Mouse (Mus musculus) CD4-positive, CD25-positive, alpha-beta regulatory T cell, adult 2 months (primary cell): ENCODE data around the gene Spag17.
A peak's percentile ranks its signal among the peaks of the same experiment; 100 is the strongest.

Source experiments
- DNase-seq: peaks from one replicate; pipeline ENCODE4 v3.0.0-alpha.2; 2012; ENCODE audit warnings: low read depth, low spot score

Gene Spag17

DNA sequence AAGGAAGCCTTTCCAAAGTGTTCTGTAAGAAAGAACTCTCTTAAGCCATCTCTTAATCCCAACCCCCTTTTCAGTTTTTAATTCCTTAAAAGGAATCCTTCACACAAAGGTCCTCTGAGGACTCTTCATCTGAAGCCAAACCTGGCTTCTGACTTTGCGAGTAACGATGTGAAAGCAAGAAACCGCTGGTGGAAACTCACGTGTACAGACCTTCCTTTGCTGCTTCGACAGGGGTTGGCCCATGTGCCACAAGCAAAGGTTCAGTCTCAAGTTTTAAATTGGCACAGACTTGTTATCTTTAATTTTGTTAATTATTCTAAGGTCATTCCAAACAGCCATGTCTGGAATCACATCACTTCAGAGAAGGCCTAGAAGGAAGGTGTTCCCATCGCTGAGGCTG is 79.1 kb downstream of the Spag17 start:
- DNase-seq: no peak

DNA sequence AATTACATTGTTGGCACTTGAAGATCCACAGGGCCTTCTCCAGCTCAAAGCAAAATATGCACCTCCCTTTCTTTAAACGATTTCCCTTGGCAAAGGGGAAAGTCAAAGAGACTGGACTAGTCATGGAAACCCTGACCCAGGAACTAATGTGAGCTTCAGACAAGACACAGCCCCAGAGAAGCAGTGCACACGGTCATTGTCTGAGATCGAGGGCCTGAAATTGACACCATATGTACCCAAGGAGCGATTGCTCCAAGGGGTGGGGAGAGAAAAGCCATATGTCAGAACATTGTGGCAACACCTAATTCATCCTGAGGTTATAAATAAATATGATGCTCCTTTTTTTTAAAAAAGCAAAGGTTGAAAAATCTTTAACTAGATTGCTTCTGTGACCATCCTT is 80.7 kb downstream of the Spag17 start:
- DNase-seq: no peak

DNA sequence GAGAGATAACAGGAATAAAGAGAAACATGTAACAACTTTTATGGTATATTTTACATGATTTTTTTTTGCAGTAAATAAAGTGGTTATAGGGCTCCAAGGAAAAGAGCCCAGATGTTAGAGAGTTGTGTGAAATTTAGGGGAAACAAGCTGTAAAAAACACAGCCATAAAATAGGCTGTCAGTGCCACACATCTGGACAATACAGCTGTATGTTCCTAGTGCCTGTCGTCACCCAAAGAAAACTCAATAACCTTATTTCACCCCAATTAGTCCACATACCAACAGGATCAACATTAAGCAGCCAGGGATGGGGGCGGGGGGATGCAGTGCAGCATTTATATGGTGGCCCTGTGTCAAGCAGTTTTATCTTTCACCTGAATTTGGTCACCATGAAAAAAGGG is 81.1 kb downstream of the Spag17 start:
- DNase-seq: no peak

DNA sequence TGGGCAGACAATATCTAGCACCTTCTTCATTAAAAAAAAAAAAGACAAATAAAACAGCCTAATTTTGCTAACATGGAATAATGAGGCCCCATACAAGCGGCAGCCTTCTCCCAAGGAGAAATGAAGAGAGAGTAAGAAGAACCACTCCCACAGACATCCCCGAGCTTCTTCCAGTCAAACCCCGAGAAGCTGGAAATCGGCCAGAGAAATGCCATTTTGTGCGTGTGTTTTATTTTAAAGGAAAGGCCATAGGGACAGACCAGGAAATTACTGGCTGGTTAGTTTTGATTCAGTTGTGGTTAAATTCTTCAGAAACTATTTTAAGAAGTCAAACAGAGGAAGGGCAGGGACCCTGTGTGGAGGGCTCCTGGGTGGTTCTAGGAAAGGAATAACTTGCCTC is 85.6 kb downstream of the Spag17 start:
- DNase-seq: no peak

DNA sequence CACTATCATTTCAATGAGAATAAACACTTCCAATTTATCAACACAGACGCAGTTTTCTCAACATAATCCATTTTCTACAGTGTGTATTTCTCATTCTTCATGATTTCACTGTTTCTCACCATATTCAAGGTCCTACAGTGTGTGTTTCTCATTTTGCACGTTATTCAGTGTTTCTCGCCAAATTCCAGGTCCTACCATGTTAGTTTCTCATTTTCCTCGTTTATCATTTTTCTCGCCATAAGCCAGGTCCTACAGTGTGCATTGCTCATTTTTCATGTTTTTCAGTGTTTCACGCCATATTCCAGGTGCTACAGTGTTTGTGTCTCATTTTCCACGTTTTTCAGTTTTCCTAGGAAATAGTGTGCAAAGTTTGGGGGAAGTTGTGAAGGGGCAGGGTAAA is 95.8 kb downstream of the Spag17 start:
- DNase-seq: peak; percentile 7

DNA sequence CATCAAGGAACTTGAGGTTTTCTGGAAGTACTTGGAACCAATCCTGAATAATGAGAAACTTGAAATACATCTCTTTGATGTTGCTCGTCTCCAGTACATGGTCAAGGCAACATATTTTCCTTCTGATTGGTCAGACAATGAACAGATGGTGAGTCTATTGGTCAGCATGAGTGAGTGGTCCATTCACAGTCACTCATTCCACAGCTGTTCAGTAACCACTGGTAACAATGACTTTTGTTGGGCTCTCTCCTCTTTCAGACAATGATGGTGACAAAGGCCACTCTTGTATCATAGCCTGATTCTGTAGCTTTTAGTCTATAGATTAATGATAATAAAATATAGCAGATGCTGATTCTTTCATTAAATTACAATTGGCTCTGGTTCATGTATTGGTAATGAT is 119.5 kb downstream of the Spag17 start:
- DNase-seq: no peak

DNA sequence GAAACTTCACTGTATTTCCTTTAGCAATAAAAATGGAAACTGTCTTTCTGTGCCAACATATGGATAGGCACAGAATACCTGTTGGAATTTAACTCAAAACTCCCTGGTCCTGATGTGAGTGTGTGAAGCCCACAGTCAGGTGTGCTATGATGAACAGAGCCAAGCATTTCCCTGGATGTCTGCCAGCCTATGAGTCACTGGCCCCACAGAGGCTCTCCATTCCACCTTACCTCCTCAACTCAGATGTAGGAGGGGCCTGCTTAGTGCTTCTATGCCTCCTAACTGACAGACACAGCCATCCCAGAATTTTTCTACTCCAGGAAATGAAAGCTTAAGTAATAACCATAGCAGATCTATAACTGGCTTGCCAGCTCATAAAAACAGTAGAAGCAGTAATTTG is 124.6 kb downstream of the Spag17 start:
- no peak for DNase-seq

DNA sequence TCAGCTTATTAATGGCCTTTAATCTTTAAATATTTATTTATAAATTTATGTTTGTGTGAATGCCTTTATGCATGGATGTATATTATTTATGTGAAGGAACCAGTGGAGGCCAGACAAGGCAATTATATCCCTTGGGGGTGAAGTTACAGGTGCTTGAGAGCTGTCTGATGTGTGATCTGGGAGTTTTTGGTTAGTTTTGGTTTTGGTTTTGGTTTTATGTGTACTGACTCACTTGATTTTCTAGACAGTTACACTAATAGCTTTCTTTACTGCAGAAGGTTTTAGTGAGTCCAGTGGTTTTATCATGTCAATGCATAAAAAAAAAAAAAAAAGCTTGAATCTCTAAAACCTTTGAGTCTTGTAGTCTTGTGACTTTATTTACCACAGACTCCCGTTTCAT is 128.9 kb downstream of the Spag17 start:
- no peak for DNase-seq

DNA sequence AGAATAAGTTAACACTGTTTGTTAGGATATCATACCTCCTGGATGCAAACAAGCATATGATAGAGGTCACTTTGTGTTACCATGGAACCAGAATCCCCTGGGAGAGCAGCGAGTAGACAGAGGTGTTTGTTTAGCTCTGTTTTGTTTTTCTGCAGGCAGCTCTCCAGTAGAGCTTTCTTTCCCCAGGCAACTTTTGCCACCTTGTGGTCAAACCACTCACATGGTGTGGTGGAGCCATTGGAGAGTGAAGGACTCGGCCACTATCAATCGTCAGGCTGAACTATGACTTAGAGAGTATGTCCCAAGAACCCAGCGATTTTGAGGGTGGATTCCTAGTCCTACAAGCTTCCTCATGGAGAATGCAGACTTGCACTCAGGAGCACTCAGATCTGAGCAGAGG is 146.1 kb downstream of the Spag17 start:
- no peak for DNase-seq

DNA sequence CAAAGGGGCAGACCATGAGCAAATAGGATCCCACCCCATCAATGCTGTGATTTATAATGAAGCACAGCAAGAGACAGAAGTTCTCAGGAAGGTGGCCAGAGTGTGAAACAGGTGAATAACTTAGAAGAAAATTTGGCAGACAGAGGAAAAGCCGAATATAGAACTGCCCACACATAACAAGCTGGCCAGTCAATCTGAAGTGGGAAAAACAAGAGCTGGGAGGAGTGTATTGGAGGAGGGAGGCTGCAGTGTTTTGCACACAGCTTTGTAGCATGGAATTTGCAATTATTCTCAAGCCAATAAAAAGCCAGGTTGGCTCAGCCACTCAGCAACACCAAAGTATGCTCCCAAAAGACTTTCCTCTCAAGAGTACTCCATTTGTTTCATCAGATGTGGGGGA is 147.8 kb downstream of the Spag17 start:
- DNase-seq: no peak

DNA sequence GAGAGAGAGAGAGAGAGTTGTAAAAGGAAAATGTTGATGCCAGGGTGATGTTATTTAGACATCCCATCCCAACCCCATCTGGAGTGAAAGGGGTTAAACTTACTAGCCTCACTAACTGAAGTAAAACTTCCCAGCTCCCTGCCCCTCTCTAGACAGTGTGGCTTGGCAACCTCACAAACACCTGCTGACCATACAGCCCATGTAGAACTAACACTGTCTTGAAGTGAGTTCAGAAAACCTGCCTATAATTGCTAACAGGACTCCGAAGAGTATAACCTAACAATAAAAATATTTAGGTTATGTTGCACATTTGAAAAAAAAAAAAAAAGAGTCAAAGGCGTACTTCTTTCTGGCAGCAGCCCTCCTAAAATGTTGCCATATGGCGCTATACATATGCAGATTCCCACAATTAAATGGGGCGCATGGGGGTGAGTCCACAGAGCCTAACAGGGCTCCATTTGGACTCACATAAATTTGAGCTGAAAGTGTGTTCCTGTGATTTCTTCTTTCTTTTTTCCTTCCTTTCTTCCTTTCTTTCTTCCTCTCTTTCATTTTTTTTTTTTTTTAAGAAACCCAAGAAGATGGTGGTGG is 149.3 kb downstream of the Spag17 start:
- DNase-seq: no peak

DNA sequence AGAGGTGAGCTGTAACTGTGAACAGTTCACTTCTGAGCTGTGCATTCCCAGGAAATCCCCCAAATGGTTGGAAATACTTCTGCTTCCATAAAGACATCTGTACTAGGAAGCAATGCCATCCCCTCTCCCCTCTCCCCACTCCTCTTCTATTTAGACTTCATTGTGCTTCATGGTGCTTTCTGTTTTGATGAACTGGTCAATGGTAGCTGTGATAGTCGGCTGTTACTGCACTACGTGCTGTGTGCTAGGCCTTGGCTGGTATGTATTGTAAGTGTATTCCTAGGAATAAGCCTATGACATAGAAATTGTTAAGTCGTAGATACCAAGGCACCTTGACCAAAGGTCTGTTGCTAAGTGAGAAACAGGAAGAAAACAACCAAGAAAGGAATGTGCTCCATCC is 149.9 kb downstream of the Spag17 start:
- no peak for DNase-seq

DNA sequence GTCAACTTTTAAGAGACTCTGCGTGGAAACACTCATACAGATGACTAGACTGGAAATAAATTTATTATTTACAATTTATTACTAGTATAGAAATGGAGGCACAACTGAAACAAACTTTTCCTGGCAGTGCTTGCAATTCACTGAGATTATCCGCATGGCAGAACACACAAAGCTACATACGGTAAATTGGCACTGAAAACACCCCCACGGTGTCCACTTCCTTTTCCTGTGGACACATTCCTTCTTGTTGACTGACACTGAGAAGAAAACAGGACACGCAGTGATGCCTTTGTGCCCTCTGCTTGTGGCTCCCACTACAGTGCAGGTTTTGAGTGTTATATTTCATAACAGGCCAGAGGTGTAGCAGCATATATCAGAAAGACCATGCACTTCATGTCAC is 151.6 kb downstream of the Spag17 start:
- DNase-seq: no peak

DNA sequence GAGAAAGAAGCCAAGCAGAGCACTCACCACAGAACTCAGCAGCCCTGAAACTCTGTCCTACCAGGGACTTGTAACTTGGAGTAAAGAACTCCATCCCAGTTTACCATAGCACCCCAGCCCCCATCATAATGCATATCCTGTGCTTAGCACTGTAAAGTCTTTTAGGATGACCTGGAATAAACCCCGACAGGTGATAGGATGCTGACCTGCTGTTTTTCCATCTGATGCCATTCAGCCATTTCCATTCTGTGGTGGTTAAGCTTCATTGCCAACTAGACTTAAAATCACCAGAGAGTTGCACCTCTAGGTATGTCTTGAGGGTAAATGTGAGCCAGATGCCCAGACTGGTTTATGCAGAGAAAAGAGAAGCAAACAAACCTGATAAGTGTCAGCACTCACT is 189.2 kb downstream of the Spag17 start:
- no peak for DNase-seq

DNA sequence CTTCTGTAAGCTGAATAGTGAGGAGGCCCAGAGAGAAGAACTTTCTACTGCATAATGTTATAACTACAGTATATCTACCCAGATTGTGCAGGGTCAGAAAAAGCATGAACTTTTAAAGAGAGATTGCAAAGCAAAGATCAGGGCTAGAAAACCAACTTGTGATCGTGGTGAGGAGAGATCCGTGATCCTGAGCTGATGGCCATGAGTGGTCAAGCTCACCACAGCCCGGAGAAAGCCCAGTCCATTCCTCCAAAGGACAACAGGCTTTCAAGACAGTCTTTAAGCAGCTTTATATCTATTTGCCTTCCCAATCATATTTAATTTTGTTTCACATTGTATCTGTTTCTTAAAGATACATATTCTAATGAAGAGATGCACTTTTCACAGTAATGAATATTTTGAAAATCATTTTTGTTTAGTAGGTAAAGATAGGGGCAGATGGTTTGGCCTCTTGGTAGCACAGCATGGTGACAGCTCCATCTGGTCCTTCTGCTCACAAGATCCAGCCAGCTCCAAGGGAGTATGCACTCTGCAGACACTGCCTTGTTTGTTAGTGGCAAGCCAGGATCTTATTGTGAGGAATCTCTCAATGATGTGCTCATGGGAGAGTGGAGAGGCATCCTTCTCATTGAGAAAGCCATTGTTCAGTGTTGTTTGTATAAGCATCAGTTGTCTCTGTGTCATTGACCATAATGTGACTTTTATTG is 217.3 kb downstream of the Spag17 start:
- DNase-seq: no peak

DNA sequence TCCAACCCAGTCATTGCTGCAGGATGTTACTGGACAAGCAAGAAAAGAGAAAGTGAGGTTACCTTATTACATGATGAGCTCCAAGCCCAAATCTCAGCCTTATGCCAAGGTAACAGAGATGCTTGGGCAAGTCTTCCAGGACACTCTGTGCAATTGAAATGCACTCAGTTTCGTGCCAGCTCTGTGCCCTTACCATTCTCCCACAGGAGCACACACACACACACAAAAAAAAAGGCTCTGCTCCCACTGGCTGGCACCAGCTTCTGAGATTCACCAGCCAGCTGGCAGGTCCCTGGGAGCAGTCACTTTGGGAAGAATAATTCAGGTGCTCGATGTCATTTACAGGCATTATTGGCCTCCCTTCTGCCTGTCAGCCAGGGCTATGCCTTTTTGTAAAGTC is 221.5 kb downstream of the Spag17 start:
- no peak for DNase-seq

DNA sequence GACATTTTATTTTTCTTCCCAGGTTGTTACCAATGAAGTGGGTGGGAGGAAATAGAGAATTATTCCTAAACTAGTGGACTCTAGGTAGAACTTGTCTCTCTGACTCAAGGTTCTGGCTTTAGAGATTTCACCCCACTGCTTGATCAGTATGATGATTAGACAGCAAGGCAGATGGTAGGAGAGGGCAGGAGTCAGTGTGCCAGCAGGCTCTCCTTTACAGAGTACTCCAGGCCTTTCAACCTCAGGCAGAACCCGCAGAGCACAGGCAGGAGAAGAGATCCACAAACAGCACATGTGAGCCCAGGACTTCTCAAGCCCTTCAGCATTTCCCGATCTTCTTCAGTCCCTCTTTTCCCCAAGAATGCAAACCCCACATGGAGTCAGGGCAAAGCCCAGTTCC is 233.5 kb downstream of the Spag17 start:
- DNase-seq: no peak

DNA sequence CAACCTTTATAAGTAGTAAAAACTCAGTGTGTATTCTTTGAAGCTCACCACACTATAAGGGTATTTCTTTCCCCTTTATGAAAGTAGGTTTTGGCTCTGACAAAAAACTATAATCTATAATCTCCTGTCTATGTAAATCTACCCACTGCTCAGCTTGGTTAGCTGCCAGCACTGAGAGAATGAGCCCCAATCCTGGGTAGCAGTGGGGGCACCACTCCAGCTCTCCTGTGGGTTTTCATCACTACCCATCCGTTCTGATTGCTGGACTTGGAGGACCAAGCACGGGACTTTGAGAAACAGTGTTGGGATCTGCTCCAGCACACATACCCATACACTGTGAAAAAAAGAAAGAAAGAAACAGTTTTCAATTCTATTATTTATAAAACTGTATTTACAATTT is 236.8 kb downstream of the Spag17 start:
- no peak for DNase-seq

DNA sequence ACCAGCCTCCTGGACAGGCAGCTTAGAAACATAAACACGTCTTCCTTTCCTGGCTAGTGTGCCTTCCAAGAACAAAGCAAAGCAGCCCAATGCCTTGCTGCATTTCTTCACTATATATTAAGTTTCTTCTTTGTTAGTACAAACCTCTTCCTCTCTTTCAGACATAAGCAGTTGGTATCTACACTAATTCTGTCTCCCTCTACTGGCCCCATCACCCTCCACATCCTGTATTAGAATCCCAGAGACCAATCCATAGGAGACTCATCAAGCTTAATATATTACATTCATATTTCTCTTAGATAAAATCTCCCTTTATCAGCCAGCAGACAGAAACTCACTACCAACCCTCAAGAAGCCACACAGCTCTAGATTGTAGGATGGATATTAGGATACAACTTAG is 237.2 kb downstream of the Spag17 start:
- no peak for DNase-seq

DNA sequence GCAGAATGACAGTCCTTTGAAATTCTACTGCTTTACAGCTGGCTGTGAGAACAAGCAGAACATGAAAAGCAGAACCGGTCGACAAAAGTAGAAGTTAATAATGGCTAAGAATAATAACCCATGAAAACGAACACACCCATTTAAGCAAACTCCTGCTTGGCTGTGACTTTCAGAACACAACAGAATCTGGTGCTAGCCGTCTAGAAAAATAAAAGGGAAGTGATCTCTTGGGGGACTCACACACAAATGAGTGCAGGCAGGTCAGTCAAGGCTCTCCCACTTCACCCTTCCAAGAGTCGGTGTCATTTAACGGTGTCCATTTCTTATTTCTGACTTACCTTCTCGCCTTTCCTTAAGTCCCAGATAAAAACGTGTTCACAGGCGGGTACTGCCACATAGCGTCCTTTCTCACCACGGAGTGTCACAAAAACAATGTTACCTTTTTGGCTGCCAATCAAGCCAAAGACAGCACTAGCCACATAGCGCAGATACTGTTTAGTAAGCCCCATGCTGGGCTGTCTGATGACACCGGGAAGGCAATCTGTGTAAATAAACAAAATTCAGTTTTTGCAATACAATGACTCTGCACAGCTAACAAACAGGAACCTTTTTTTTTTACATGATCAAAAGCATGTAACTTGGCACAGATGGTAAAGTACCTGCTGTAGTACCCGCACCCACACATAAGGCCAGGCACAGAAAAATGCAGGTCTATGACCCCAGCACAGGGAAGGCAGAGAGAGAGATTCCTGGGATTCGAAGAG is 275.7 kb downstream of the Spag17 start:
- DNase-seq: no peak

DNA sequence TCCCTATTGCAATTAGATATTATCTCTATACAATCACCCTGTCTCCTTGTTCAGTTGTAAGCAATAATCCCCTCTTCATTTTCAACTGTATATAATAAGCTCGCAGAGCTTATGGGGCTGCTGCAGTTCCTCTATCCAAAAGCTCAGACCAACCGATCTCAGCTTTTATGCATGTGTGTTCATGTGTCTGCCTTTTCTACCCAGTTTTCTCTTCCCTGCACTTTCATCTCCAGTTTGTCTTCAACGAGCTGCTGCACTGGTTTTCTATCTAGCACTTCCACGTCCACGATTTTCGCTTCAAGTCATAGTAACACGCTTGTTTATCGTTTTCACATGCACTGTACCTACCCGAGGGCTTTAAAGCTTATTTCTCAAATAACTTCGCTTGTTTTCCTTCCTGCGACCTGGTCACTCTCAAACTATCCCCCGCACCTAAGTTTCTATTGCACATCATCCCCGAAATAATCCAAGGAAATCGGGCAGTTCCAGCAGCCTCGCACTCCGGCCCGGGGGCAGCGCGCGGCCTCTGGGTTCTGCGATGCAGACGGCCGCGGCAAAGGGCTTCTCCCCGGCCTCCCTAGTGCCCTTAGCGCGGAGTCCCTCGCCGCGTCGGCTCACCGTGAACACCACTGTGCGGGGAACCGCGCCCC is 276.6 kb downstream of the Spag17 start:
- DNase-seq: no peak

DNA sequence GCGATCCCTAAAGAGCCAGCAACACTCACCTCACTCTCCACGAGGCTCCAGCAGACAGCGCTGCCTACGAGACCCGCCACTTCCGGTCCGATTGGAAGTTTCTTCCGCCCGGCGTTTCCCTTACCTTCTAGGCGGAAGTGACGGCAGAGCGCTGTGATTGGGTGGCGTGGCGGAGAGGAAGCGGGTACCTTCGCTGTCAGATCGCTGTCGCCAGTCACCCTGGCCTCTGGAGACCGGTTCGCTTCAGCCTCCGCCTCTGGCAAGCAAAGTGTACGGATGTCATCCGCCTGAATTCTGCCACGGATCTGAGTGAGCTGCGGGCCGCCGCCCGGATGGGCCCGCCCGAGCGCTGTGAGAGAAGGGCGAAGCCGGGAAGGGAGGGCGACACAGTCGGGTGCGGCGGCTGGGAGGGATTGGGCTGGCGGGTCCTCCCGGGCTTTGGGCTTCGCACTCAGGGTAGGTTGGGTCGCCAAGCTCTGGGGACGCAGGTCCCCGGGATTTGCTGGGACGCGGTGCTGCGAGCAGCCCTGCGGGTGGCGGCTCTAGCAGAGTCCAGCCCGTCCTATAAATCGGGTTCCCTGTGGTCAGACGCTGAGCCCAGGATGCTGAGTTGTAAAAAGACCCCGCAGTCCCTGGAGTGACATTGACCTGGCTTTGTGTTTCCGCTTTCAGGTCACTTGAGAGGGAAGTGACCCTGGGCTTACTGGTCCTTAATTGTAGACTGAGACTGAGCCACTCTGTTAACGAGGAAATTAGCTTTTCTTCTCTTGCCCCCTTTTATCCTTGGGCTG is 277.3 kb downstream of the Spag17 start, which contains the start of the genes Gdap2 and Wdr3:
Gene Gdap2, plus strand, starts transcription at position 67 of the 791 bp plus-strand sequence.
Gene Wdr3, minus strand, starts transcription at position 93 of the 791 bp plus-strand sequence.
- DNase-seq: peak; percentile 97
